Mouse (Mus musculus): ENCODE data around the gene Ndufa7.
"Not testable (repeated sequence)": the region's sequence is repeated elsewhere in the genome, so short reads cannot be mapped to it uniquely, and the experiment has no call there.

The Ndufa7 gene

GRCm38 (mm10) chr17:33875797-33876196 is 51.4 kb downstream of the Ndufa7 start:
- peak; percentile 42 for DNase-seq (ENCODE audit: low read depth)

- not testable (repeated sequence) for DNase-seq (ENCODE audit: low read depth)
These were observed 59.9 kb downstream of the Ndufa7 start for GRCm38 (mm10) chr17:33884320-33884719.

GRCm38 (mm10) chr17:33887802-33888201 is 63.4 kb downstream of the Ndufa7 start:
- DNase-seq (ENCODE audit: low read depth): not testable (repeated sequence)

Data from induced T-regulatory cell, adult 2 months (primary cell).